Mouse (Mus musculus): Measurements from ENCODE around the gene Mdga2. TPM values are rescaled to one million over a fixed set of nuclear protein-coding genes. Genes with fewer than 3 reads are reported as not detected.

The Mdga2 gene
- polyA plus RNA-seq, 1 experiment, result 0.37 TPM

DNA sequence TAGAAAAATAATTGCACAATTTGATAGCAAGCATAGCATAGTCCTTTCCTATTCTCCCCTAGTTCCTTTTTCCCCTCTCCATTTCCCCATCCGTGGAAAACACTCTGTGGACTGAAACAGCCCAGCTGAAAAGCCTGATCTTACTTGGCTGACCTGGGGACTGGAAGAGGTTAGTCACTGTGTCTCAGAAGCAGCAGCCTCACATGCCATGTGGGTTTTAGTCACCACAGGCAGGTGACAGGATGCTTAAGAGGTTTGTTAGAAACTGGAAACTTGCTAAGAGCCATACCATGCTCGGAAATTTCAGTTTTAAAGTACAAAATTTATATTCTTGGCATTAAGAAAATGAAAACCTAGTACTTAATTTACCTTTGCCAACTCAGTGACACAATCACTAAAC, 514.9 kb downstream of the Mdga2 start:
- no peak for TF ChIP-seq POLR2A (IDR thresholded peaks at IDR 0.05; ENCODE audit: borderline replicate concordance, control insufficient read depth, low read depth, low read length)
- TF ChIP-seq CTCF (IDR thresholded peaks at IDR 0.05; ENCODE audit: control insufficient read depth, insufficient read depth, low read length), result no peak
- WGBS, result 28% methylated on average over 2 of the region's 2 CpGs
- Histone ChIP-seq H3K27ac (ENCODE audit: control insufficient read depth, insufficient read depth, low read depth, low read length, poor library complexity) (no peak overlapping the region), H3K4me3 (replicated peaks; ENCODE audit: control insufficient read depth, low read depth, low read length) (no peak overlapping the region), H3K4me1 (ENCODE audit: control insufficient read depth, insufficient read depth, low read length) (no peaks in the 10 kb centered on the region)

DNA sequence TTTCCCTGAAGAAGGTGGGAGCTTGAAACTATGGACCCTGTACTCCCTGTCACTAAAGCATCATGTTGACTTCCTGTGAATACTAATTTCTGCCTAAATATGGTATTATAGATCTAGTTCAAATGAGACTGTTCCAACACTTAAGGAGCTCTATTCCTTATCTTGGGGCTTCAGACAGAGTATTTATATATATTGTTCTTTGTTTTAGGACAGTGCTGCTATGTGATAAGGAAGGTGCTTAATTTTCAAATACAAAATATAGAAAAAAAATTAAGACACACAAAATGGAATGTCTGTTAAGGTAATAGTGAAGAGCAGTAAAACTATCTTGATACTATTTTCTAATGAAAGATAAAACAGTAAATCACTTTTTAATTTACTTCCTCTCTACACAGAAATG, 517.3 kb downstream of the Mdga2 start:
- H3K4me3 ChIP-seq (replicated peaks; ENCODE audit: control insufficient read depth, low read depth, low read length), result no peak overlapping the region
- no peak overlapping the region for H3K27ac ChIP-seq (ENCODE audit: control insufficient read depth, insufficient read depth, low read depth, low read length, poor library complexity)
- TF ChIP-seq POLR2A (IDR thresholded peaks at IDR 0.05; ENCODE audit: borderline replicate concordance, control insufficient read depth, low read depth, low read length) (no peak), CTCF (IDR thresholded peaks at IDR 0.05; ENCODE audit: control insufficient read depth, insufficient read depth, low read length) (no peak)
- no peaks in the 10 kb centered on the region for H3K4me1 ChIP-seq (ENCODE audit: control insufficient read depth, insufficient read depth, low read length)

DNA sequence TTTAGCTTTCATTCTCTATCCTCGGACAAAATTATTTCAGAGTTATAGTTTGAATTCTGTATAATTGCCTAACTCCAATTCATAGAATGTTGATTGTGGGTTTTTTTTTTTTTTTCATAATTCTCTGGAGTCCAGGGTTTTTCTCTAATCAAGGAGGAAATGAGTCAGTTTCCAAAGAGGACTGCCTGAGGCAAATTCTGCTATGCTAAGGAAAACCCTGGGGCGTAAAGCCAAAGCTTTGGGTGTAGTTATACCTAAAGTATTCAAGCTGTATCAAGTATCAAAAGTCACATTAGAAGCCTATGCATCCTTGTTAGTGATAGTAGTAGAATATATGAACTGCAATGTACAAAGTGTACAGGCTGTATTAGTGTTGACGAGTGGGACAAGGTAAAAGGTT, 519.6 kb downstream of the Mdga2 start:
- 73% methylated on average over 3 of the region's 3 CpGs for WGBS
- Histone ChIP-seq H3K27ac (ENCODE audit: control insufficient read depth, insufficient read depth, low read depth, low read length, poor library complexity) (no peak overlapping the region), H3K4me1 (ENCODE audit: control insufficient read depth, insufficient read depth, low read length) (no peaks in the 10 kb centered on the region), H3K4me3 (replicated peaks; ENCODE audit: control insufficient read depth, low read depth, low read length) (no peak overlapping the region)
- TF ChIP-seq CTCF (IDR thresholded peaks at IDR 0.05; ENCODE audit: control insufficient read depth, insufficient read depth, low read length), result no peak
- TF ChIP-seq POLR2A (IDR thresholded peaks at IDR 0.05; ENCODE audit: borderline replicate concordance, control insufficient read depth, low read depth, low read length), result no peak

DNA sequence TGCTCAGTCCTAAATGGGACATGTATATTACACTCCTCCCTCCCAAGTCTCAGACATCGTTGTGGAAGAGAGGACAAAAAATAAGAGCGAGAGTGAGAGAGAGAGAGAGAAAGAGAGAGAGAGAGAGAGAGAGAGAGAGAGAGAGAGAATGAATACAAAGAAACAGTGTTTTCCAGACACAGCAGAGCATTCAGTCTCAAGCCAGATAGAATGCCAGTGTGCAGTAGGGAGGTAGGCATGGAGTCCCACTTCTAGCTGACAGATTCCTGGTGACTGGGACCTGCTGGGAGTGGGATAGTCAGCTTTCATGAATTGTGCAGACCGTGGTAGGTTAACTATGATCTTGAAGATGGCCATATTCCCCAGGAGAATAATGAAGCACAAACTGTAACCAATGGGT, 542.8 kb downstream of the Mdga2 start:
- TF ChIP-seq POLR2A (IDR thresholded peaks at IDR 0.05; ENCODE audit: borderline replicate concordance, control insufficient read depth, low read depth, low read length), result no peak
- TF ChIP-seq CTCF (IDR thresholded peaks at IDR 0.05; ENCODE audit: control insufficient read depth, insufficient read depth, low read length), result no peak
- WGBS, result 74% methylated on average over 3 of the region's 3 CpGs
- no peak overlapping the region for H3K27ac ChIP-seq (ENCODE audit: control insufficient read depth, insufficient read depth, low read depth, low read length, poor library complexity)

DNA sequence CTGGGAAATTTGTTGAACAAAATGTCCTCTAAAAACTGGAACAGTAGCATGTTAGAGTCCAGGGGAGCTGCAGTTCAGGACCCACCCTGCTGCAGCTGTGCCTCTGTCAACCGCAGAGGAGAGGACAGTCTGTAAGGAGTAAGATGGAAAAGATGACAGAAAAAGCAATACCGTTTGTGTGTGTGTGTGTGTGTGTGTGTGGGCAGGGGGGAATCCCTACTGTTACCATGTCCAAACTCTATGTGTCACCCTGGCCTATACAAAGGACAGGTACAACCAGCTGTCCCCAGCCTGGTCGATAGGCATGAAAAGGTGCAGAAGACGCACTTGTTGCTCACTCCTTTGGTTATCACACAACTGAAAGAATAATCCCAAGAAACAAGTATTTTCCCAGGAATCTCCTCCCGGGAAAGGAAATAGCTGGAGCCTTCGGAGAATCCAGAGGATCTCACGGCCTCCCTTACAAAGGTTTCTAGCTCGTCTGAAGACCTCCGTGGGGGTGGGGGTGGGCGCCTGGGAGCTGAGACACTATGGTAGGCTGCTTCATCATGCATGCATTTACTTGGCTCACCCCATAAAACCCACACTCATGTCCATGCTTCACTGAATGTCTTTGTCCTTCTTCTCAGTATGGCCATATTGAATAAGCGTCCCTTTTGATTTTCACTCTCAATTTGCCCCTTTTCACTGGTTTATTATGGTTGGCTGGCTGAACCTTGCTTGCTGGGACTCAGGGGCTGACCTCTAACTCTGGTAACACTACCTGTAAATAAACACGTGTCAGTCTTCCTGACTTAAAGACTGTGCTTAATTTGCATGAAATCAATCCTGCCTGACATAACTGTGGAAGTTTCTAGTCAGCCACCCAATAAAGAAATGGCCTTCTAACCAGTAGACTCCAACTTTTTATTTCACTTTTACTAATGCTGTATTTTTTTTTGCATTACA, 573.5 kb downstream of the Mdga2 start:
- no peak for TF ChIP-seq CTCF (IDR thresholded peaks at IDR 0.05; ENCODE audit: control insufficient read depth, insufficient read depth, low read length)
- no peak for TF ChIP-seq POLR2A (IDR thresholded peaks at IDR 0.05; ENCODE audit: borderline replicate concordance, control insufficient read depth, low read depth, low read length)
- Histone ChIP-seq H3K27ac (ENCODE audit: control insufficient read depth, insufficient read depth, low read depth, low read length, poor library complexity) (no peak overlapping the region), H3K4me1 (ENCODE audit: control insufficient read depth, insufficient read depth, low read length) (no peaks in the 10 kb centered on the region), H3K4me3 (replicated peaks; ENCODE audit: control insufficient read depth, low read depth, low read length) (no peak overlapping the region)
- WGBS, result 76% methylated on average over 12 of the region's 12 CpGs

More for the DNA sequence above, 542.8 kb downstream of the Mdga2 start:
- Histone ChIP-seq H3K4me1 (ENCODE audit: control insufficient read depth, insufficient read depth, low read length) (no peaks in the 10 kb centered on the region), H3K4me3 (replicated peaks; ENCODE audit: control insufficient read depth, low read depth, low read length) (no peak overlapping the region)

DNA sequence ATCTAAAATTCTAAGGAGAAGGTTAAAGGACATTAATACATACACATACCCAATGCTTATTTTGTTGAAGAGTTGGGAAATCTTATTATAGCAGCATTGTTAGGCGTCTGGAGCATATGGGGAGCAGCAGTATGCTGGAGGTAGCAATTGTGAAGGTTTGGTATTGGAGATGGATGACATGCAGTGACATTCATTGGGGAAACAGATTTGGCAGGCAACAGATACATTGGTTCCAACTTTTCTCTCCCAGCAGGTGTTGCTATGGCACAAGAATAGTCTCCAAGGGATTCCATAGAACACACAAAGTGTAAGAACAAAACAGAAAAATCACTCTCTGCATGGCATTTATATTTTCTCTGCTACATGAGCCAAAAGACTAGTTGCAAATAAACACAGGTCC, 581.9 kb downstream of the Mdga2 start:
- Histone ChIP-seq H3K4me3 (replicated peaks; ENCODE audit: control insufficient read depth, low read depth, low read length) (no peak overlapping the region), H3K4me1 (ENCODE audit: control insufficient read depth, insufficient read depth, low read length) (no peaks in the 10 kb centered on the region), H3K27ac (ENCODE audit: control insufficient read depth, insufficient read depth, low read depth, low read length, poor library complexity) (no peak overlapping the region)
- TF ChIP-seq POLR2A (IDR thresholded peaks at IDR 0.05; ENCODE audit: borderline replicate concordance, control insufficient read depth, low read depth, low read length), result no peak
- TF ChIP-seq CTCF (IDR thresholded peaks at IDR 0.05; ENCODE audit: control insufficient read depth, insufficient read depth, low read length), result no peak
- WGBS, result 66% methylated on average over 1 of the region's 1 CpGs

DNA sequence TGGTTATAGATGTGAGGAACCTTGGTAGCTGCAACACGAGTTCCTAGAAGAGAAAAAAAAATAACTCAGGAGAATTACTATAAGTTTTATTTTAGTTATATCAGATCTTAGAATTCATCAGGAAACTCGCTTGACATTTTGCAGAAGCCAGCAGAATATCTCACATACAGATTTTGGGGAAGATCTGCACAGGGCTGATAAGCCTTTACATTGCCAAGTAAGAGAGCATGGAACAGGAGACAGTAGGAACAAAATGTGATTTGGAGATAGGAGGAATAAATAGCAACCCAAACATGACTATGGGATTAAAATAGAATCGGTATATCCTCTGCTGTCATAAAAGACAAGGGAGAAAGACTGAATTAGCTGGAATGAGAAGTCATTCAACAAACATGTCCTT, 602.4 kb downstream of the Mdga2 start:
- Histone ChIP-seq H3K4me3 (replicated peaks; ENCODE audit: control insufficient read depth, low read depth, low read length) (no peak overlapping the region), H3K27ac (ENCODE audit: control insufficient read depth, insufficient read depth, low read depth, low read length, poor library complexity) (no peak overlapping the region), H3K4me1 (ENCODE audit: control insufficient read depth, insufficient read depth, low read length) (no peaks in the 10 kb centered on the region)
- 17% methylated on average over 3 of the region's 3 CpGs for WGBS
- no peak for TF ChIP-seq CTCF (IDR thresholded peaks at IDR 0.05; ENCODE audit: control insufficient read depth, insufficient read depth, low read length)
- TF ChIP-seq POLR2A (IDR thresholded peaks at IDR 0.05; ENCODE audit: borderline replicate concordance, control insufficient read depth, low read depth, low read length), result no peak

DNA sequence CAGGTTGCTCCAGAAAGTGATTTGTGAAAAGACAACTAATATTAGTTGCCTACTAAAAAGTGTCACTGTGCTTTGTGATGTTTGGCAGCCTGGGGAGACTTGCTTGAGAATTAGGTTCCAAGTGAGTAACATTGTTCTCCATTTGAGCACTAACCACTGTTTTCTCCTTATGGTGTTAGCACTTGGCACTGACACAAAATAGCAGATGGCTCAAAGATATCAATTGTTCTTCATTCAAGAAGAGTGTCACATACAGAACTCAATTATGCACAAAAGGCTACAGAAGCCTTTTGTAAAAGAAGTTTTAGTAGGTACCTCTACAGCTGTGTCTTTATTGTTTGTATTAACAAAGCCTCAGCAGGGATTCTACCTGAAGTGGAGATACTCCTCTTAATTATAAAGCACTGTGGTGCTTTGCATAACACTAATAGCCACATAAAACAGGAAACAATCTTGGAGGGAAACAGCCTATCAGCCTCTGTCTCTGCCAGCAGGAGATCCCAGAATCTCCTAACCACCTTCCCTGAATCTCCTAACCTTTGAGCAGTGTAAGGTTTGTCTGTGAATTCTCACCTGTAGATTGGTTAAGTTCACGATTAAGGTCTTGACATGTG, 630.6 kb downstream of the Mdga2 start:
- Histone ChIP-seq H3K27ac (ENCODE audit: control insufficient read depth, insufficient read depth, low read depth, low read length, poor library complexity) (no peak overlapping the region), H3K4me1 (ENCODE audit: control insufficient read depth, insufficient read depth, low read length) (no peaks in the 10 kb centered on the region), H3K4me3 (replicated peaks; ENCODE audit: control insufficient read depth, low read depth, low read length) (no peak overlapping the region)
- WGBS, result 74% methylated on average over 1 of the region's 1 CpGs
- TF ChIP-seq CTCF (IDR thresholded peaks at IDR 0.05; ENCODE audit: control insufficient read depth, insufficient read depth, low read length) (no peak), POLR2A (IDR thresholded peaks at IDR 0.05; ENCODE audit: borderline replicate concordance, control insufficient read depth, low read depth, low read length) (no peak)

Measured in bone marrow, adult 2 months (tissue).